In genomic region chr4:153951692-153952091, GRCm38 (mm10) we compare ENCODE assay signal across 18 mouse cellular contexts. TPM values are rescaled to one million over a fixed set of nuclear protein-coding genes. Genes with fewer than 3 reads are reported as not detected.
DNase-seq lines count a peak whose midpoint lies in the region; ATAC-seq lines count a peak whose summit lies in the region.
"Had no signal": no experiment of that assay in that cellular context is flagged by ENCODE, and none has a peak within 500 bp of the region (broad histone marks: within the 10 kb centered on the region; RNA-seq: fewer than 3 reads in every experiment).

No protein-coding gene starts in this region.

- no peak overlapping the region for H3K4me3 ChIP-seq in hindbrain, embryonic 10.5 days
- no peak overlapping the region for H3K4me3 ChIP-seq in hindbrain, embryonic 16.5 days (ENCODE audit: low read length)
- no peak overlapping the region for H3K4me3 ChIP-seq in neural tube, embryonic 13.5 days
- H3K4me3 ChIP-seq in neural tube, embryonic 15.5 days (replicated peaks) = no peak overlapping the region
- H3K4me3 ChIP-seq in embryonic facial prominence, embryonic 14.5 days (ENCODE audit: low read depth, low read length) = no peak overlapping the region
- H3K4me3 ChIP-seq in neural tube, embryonic 14.5 days (ENCODE audit: low read depth, low read length) = no peak overlapping the region
- no peak overlapping the region for H3K4me3 ChIP-seq in kidney, embryonic 16.5 days (ENCODE audit: low read length)
- H3K4me3 ChIP-seq: layer of hippocampus, adult 2 months; left cerebral cortex, adult 2 months had no signal

- H3K9ac ChIP-seq in hindbrain, embryonic 16.5 days (ENCODE audit: low read depth, low read length) = no peak overlapping the region
- no peak overlapping the region for H3K9ac ChIP-seq in neural tube, embryonic 13.5 days
- no peak overlapping the region for H3K9ac ChIP-seq in neural tube, embryonic 15.5 days (replicated peaks)
- H3K9ac ChIP-seq in embryonic facial prominence, embryonic 14.5 days (ENCODE audit: low read depth, low read length) = no peak overlapping the region
- H3K9ac ChIP-seq in neural tube, embryonic 14.5 days (replicated peaks; ENCODE audit: low read depth, low read length) = no peak overlapping the region
- no peak overlapping the region for H3K9ac ChIP-seq in kidney, embryonic 16.5 days (replicated peaks; ENCODE audit: low read length)
- H3K9ac ChIP-seq: liver, embryonic 14.5 days had no signal

- H3K9me3 ChIP-seq in hindbrain, embryonic 10.5 days = no peaks in the 10 kb centered on the region
- H3K9me3 ChIP-seq in hindbrain, embryonic 16.5 days (ENCODE audit: control insufficient read depth, low read length) = no peaks in the 10 kb centered on the region
- H3K9me3 ChIP-seq in neural tube, embryonic 13.5 days = no peaks in the 10 kb centered on the region
- H3K9me3 ChIP-seq in neural tube, embryonic 15.5 days (replicated peaks) = no peaks in the 10 kb centered on the region
- no peaks in the 10 kb centered on the region for H3K9me3 ChIP-seq in embryonic facial prominence, embryonic 14.5 days (ENCODE audit: control insufficient read depth, low read length)
- no peaks in the 10 kb centered on the region for H3K9me3 ChIP-seq in neural tube, embryonic 14.5 days (ENCODE audit: control insufficient read depth, low read length)
- H3K9me3 ChIP-seq in kidney, embryonic 16.5 days (ENCODE audit: low read length) = no peaks in the 10 kb centered on the region

- peaks cover 21% of the 10 kb centered on the region for H3K4me1 ChIP-seq in hindbrain, embryonic 10.5 days (replicated peaks)
- peaks cover 4% of the 10 kb centered on the region; the same call in 1 of the 2 replicates for H3K4me1 ChIP-seq in hindbrain, embryonic 16.5 days (ENCODE audit: control insufficient read depth, insufficient read depth, low read depth, low read length)
- peaks cover 29% of the 10 kb centered on the region for H3K4me1 ChIP-seq in neural tube, embryonic 13.5 days (replicated peaks)
- H3K4me1 ChIP-seq in neural tube, embryonic 15.5 days = peaks cover 5% of the 10 kb centered on the region
- H3K4me1 ChIP-seq in embryonic facial prominence, embryonic 14.5 days (ENCODE audit: control insufficient read depth, insufficient read depth, low read length) = peaks cover 16% of the 10 kb centered on the region
- H3K4me1 ChIP-seq in neural tube, embryonic 14.5 days (ENCODE audit: control insufficient read depth, insufficient read depth, low read length) = peaks cover 11% of the 10 kb centered on the region; the same call in 1 of the 2 replicates
- H3K4me1 ChIP-seq in kidney, embryonic 16.5 days (ENCODE audit: insufficient read depth, low read length) = no peaks in the 10 kb centered on the region

- 36% methylated on average over 5 of the region's 5 CpGs for WGBS in hindbrain, embryonic 10.5 days
- WGBS in hindbrain, embryonic 16.5 days = 19% methylated on average over 5 of the region's 5 CpGs
- 22% methylated on average over 5 of the region's 5 CpGs for WGBS in neural tube, embryonic 13.5 days
- 18% methylated on average over 5 of the region's 5 CpGs for WGBS in neural tube, embryonic 15.5 days
- WGBS in embryonic facial prominence, embryonic 14.5 days = 22% methylated on average over 5 of the region's 5 CpGs
- 20% methylated on average over 5 of the region's 5 CpGs for WGBS in neural tube, embryonic 14.5 days
- 53% methylated on average over 5 of the region's 5 CpGs for WGBS in kidney, embryonic 16.5 days

- H3K27ac ChIP-seq in hindbrain, embryonic 10.5 days = peak overlapping the region; percentile 35; the same call in 1 of the 2 replicates
- H3K27ac ChIP-seq in hindbrain, embryonic 16.5 days (ENCODE audit: low read depth, low read length) = no peak overlapping the region
- H3K27ac ChIP-seq in neural tube, embryonic 13.5 days (replicated peaks) = peak overlapping the region; percentile 70
- no peak overlapping the region for H3K27ac ChIP-seq in neural tube, embryonic 15.5 days (replicated peaks)
- H3K27ac ChIP-seq in embryonic facial prominence, embryonic 14.5 days (replicated peaks; ENCODE audit: low read depth, low read length) = peak overlapping the region; percentile 35
- peak overlapping the region; percentile 49; the same call in 1 of the 2 replicates for H3K27ac ChIP-seq in neural tube, embryonic 14.5 days (ENCODE audit: low read depth, low read length)
- no peak overlapping the region for H3K27ac ChIP-seq in kidney, embryonic 16.5 days (ENCODE audit: low read length)
- H3K27ac ChIP-seq: layer of hippocampus, adult 2 months; left cerebral cortex, adult 2 months; liver, embryonic 14.5 days had no signal

- ATAC-seq in hindbrain, embryonic 16.5 days = no peak
- peak; percentile 24; the same call in 1 of the 2 replicates for ATAC-seq in neural tube, embryonic 13.5 days (ENCODE audit: low read depth)
- no peak for ATAC-seq in neural tube, embryonic 15.5 days (ENCODE audit: low FRiP score)
- peak; percentile 10; the same call in 1 of the 2 replicates for ATAC-seq in embryonic facial prominence, embryonic 14.5 days (ENCODE audit: low read depth)
- peak; percentile 54; the same call in 1 of the 2 replicates for ATAC-seq in neural tube, embryonic 14.5 days (ENCODE audit: low read depth)
- ATAC-seq in kidney, embryonic 16.5 days (ENCODE audit: low FRiP score, low TSS enrichment) = no peak

- DNase-seq in hindbrain, embryonic 10.5 days (ENCODE audit: low spot score) = no peak
- peak; percentile 72 for DNase-seq in embryonic facial prominence, embryonic 14.5 days (ENCODE audit: low spot score)
- DNase-seq in left cerebral cortex, adult 18-20 months (ENCODE audit: low spot score in 2 of 2) = no peak
- DNase-seq: adrenal gland, postnatal 36 days; cerebellum, adult 8-10 months; heart, postnatal 14 days; kidney, postnatal 10 days; right cerebral cortex, postnatal 25 days; thymus, postnatal 14 days had no signal

- no peaks in the 10 kb centered on the region for H3K36me3 ChIP-seq in hindbrain, embryonic 10.5 days
- no peaks in the 10 kb centered on the region for H3K36me3 ChIP-seq in hindbrain, embryonic 16.5 days (ENCODE audit: control insufficient read depth, insufficient read depth, low read length)
- H3K36me3 ChIP-seq in neural tube, embryonic 13.5 days = no peaks in the 10 kb centered on the region
- no peaks in the 10 kb centered on the region for H3K36me3 ChIP-seq in neural tube, embryonic 15.5 days
- no peaks in the 10 kb centered on the region for H3K36me3 ChIP-seq in embryonic facial prominence, embryonic 14.5 days (ENCODE audit: control insufficient read depth, insufficient read depth, low read length)
- H3K36me3 ChIP-seq in neural tube, embryonic 14.5 days (ENCODE audit: control insufficient read depth, insufficient read depth, low read length) = no peaks in the 10 kb centered on the region
- H3K36me3 ChIP-seq in kidney, embryonic 16.5 days (ENCODE audit: insufficient read depth, low read length) = no peaks in the 10 kb centered on the region

- H3K4me2 ChIP-seq in hindbrain, embryonic 16.5 days (ENCODE audit: low read length) = no peak overlapping the region
- no peak overlapping the region for H3K4me2 ChIP-seq in neural tube, embryonic 13.5 days
- H3K4me2 ChIP-seq in neural tube, embryonic 15.5 days = no peak overlapping the region
- H3K4me2 ChIP-seq in embryonic facial prominence, embryonic 14.5 days (ENCODE audit: low read depth, low read length) = no peak overlapping the region
- H3K4me2 ChIP-seq in neural tube, embryonic 14.5 days (ENCODE audit: low read depth, low read length) = no peak overlapping the region
- no peak overlapping the region for H3K4me2 ChIP-seq in kidney, embryonic 16.5 days (replicated peaks; ENCODE audit: low read depth, low read length)
- H3K4me2 ChIP-seq: heart, embryonic 11.5 days had no signal

- H3K27me3 ChIP-seq in hindbrain, embryonic 10.5 days (ENCODE audit: insufficient read depth, poor library complexity, severe bottlenecking) = peaks cover 20% of the 10 kb centered on the region
- 0 out of 2 replicates have a peak, but pooled peaks cover 2% of the 10 kb centered on the region for H3K27me3 ChIP-seq in hindbrain, embryonic 16.5 days (replicated peaks; ENCODE audit: control insufficient read depth, insufficient read depth, low read length)
- H3K27me3 ChIP-seq in neural tube, embryonic 13.5 days = peaks cover 19% of the 10 kb centered on the region
- peaks cover 7% of the 10 kb centered on the region; the same call in 1 of the 2 replicates for H3K27me3 ChIP-seq in neural tube, embryonic 15.5 days (replicated peaks)
- H3K27me3 ChIP-seq in embryonic facial prominence, embryonic 14.5 days (replicated peaks; ENCODE audit: control insufficient read depth, insufficient read depth, low read length) = peaks cover 8% of the 10 kb centered on the region
- no peaks in the 10 kb centered on the region for H3K27me3 ChIP-seq in neural tube, embryonic 14.5 days (ENCODE audit: control insufficient read depth, insufficient read depth, low read length)
- H3K27me3 ChIP-seq in kidney, embryonic 16.5 days (ENCODE audit: insufficient read depth, low read length) = peaks cover 7% of the 10 kb centered on the region; the same call in 1 of the 2 replicates

RNA-seq across cellular contexts. Expression of gene A430005L14Rik, which starts 5.3 kb away (rescaled TPM):
- 131 and 150 TPM in 2 replicates for polyA plus RNA-seq in hindbrain, embryonic 10.5 days (2016; fragmentation: Nextera tagmentation; extraction: Ambion mirVana)
- 53.5 and 55.5 TPM in 2 replicates for polyA plus RNA-seq in hindbrain, embryonic 16.5 days (2015; fragmentation: Nextera tagmentation; extraction: Ambion mirVana)
- 60.9 and 61.5 TPM in 2 replicates for polyA plus RNA-seq in neural tube, embryonic 13.5 days (2015; fragmentation: Nextera tagmentation; extraction: Ambion mirVana)
- 52.8 and 56.6 TPM in 2 replicates for polyA plus RNA-seq in neural tube, embryonic 15.5 days (2015; fragmentation: Nextera tagmentation; extraction: Ambion mirVana)
- 68.8 and 70.8 TPM in 2 replicates for polyA plus RNA-seq in embryonic facial prominence, embryonic 14.5 days (2014; fragmentation: Nextera tagmentation; extraction: Ambion mirVana)
- polyA plus RNA-seq in neural tube, embryonic 14.5 days (2014; fragmentation: Nextera tagmentation; extraction: Ambion mirVana) = 52.7 and 57.5 TPM in 2 replicates
- total RNA-seq in left cerebral cortex, adult 18-20 months (2021) = 10 to 100 TPM; 25.3 to 25.6 TPM
- polyA plus RNA-seq in kidney, embryonic 16.5 days (2015; fragmentation: Nextera tagmentation; extraction: Ambion mirVana) = 94.6 and 97.5 TPM in 2 replicates

RNA-seq across cellular contexts. Expression of gene Dffb, which starts 23.2 kb away (rescaled TPM):
- 12.0 and 14.9 TPM in 2 replicates for polyA plus RNA-seq in hindbrain, embryonic 10.5 days (2016; fragmentation: Nextera tagmentation; extraction: Ambion mirVana)
- polyA plus RNA-seq in hindbrain, embryonic 16.5 days (2015; fragmentation: Nextera tagmentation; extraction: Ambion mirVana) = 8.5 and 9.6 TPM in 2 replicates
- 10.9 and 12.8 TPM in 2 replicates for polyA plus RNA-seq in neural tube, embryonic 13.5 days (2015; fragmentation: Nextera tagmentation; extraction: Ambion mirVana)
- polyA plus RNA-seq in neural tube, embryonic 15.5 days (2015; fragmentation: Nextera tagmentation; extraction: Ambion mirVana) = 11.3 and 12.6 TPM in 2 replicates
- 7.3 and 10.1 TPM in 2 replicates for polyA plus RNA-seq in embryonic facial prominence, embryonic 14.5 days (2014; fragmentation: Nextera tagmentation; extraction: Ambion mirVana)
- 11.7 and 12.5 TPM in 2 replicates for polyA plus RNA-seq in neural tube, embryonic 14.5 days (2014; fragmentation: Nextera tagmentation; extraction: Ambion mirVana)
- 10 to 100 TPM; 12.7 to 14.8 TPM for total RNA-seq in left cerebral cortex, adult 18-20 months (2021)
- 14.1 and 14.3 TPM in 2 replicates for polyA plus RNA-seq in kidney, embryonic 16.5 days (2015; fragmentation: Nextera tagmentation; extraction: Ambion mirVana)

RNA-seq across cellular contexts. Expression of gene Cep104, which starts 23.3 kb away (rescaled TPM):
- 21.1 and 22.5 TPM in 2 replicates for polyA plus RNA-seq in hindbrain, embryonic 10.5 days (2016; fragmentation: Nextera tagmentation; extraction: Ambion mirVana)
- polyA plus RNA-seq in hindbrain, embryonic 16.5 days (2015; fragmentation: Nextera tagmentation; extraction: Ambion mirVana) = 16.5 and 17.1 TPM in 2 replicates
- polyA plus RNA-seq in neural tube, embryonic 13.5 days (2015; fragmentation: Nextera tagmentation; extraction: Ambion mirVana) = 16.4 and 19.8 TPM in 2 replicates
- polyA plus RNA-seq in neural tube, embryonic 15.5 days (2015; fragmentation: Nextera tagmentation; extraction: Ambion mirVana) = 15.6 and 17.5 TPM in 2 replicates
- polyA plus RNA-seq in embryonic facial prominence, embryonic 14.5 days (2014; fragmentation: Nextera tagmentation; extraction: Ambion mirVana) = 14.2 and 15.2 TPM in 2 replicates
- 18.4 and 18.7 TPM in 2 replicates for polyA plus RNA-seq in neural tube, embryonic 14.5 days (2014; fragmentation: Nextera tagmentation; extraction: Ambion mirVana)
- total RNA-seq in left cerebral cortex, adult 18-20 months (2021) = 10 to 100 TPM; 33.2 to 33.9 TPM
- polyA plus RNA-seq in kidney, embryonic 16.5 days (2015; fragmentation: Nextera tagmentation; extraction: Ambion mirVana) = 16.1 and 17.6 TPM in 2 replicates

RNA-seq across cellular contexts. Expression of gene Lrrc47, which starts 59.8 kb away (rescaled TPM):
- polyA plus RNA-seq in hindbrain, embryonic 10.5 days (2016; fragmentation: Nextera tagmentation; extraction: Ambion mirVana) = 20.2 and 25.3 TPM in 2 replicates
- polyA plus RNA-seq in hindbrain, embryonic 16.5 days (2015; fragmentation: Nextera tagmentation; extraction: Ambion mirVana) = 12.8 and 15.8 TPM in 2 replicates
- polyA plus RNA-seq in neural tube, embryonic 13.5 days (2015; fragmentation: Nextera tagmentation; extraction: Ambion mirVana) = 24.0 and 25.2 TPM in 2 replicates
- polyA plus RNA-seq in neural tube, embryonic 15.5 days (2015; fragmentation: Nextera tagmentation; extraction: Ambion mirVana) = 19.2 and 20.5 TPM in 2 replicates
- 11.6 and 11.9 TPM in 2 replicates for polyA plus RNA-seq in embryonic facial prominence, embryonic 14.5 days (2014; fragmentation: Nextera tagmentation; extraction: Ambion mirVana)
- 10.1 and 11.8 TPM in 2 replicates for polyA plus RNA-seq in neural tube, embryonic 14.5 days (2014; fragmentation: Nextera tagmentation; extraction: Ambion mirVana)
- 10 to 100 TPM; 59.7 to 69.2 TPM for total RNA-seq in left cerebral cortex, adult 18-20 months (2021)
- 16.8 and 21.9 TPM in 2 replicates for polyA plus RNA-seq in kidney, embryonic 16.5 days (2015; fragmentation: Nextera tagmentation; extraction: Ambion mirVana)

Comparison
In these comparisons a context has a peak if more than half of its experiments do, and no peak if none do; other contexts are left out.
1. H3K27ac ChIP-seq: peak in hindbrain, embryonic 10.5 days (single experiment), neural tube, embryonic 13.5 days (single experiment), embryonic facial prominence, embryonic 14.5 days (single experiment) and neural tube, embryonic 14.5 days (single experiment); none in hindbrain, embryonic 16.5 days (single experiment), neural tube, embryonic 15.5 days (single experiment) and kidney, embryonic 16.5 days (single experiment).
2. ATAC-seq: peak in neural tube, embryonic 13.5 days (single experiment), embryonic facial prominence, embryonic 14.5 days (single experiment) and neural tube, embryonic 14.5 days (single experiment); none in hindbrain, embryonic 16.5 days (single experiment), neural tube, embryonic 15.5 days (single experiment) and kidney, embryonic 16.5 days (single experiment).